Mouse (Mus musculus) splenic B cell, adult 2 months (primary cell): ENCODE data around the gene Wbp4.

Experiments
- DNase-seq: peaks from one replicate; pipeline ENCODE4 v3.0.0-alpha.2; 2011; ENCODE audit warnings: low read depth, low spot score
- H3K27me3 ChIP-seq: 2 replicates; pipeline ENCODE4 v1.6.1; 2012; ENCODE audit warnings: mild to moderate bottlenecking, low read length, moderate library complexity, mixed read lengths; ENCODE audit not compliant: control insufficient read depth, poor library complexity, insufficient read depth, severe bottlenecking
- H3K36me3 ChIP-seq: 2 replicates; pipeline ENCODE4 v1.6.1; 2012; ENCODE audit warnings: mild to moderate bottlenecking, low read length, moderate library complexity, mixed read lengths; ENCODE audit not compliant: control insufficient read depth, poor library complexity, insufficient read depth, severe bottlenecking

Wbp4 gene

DNA sequence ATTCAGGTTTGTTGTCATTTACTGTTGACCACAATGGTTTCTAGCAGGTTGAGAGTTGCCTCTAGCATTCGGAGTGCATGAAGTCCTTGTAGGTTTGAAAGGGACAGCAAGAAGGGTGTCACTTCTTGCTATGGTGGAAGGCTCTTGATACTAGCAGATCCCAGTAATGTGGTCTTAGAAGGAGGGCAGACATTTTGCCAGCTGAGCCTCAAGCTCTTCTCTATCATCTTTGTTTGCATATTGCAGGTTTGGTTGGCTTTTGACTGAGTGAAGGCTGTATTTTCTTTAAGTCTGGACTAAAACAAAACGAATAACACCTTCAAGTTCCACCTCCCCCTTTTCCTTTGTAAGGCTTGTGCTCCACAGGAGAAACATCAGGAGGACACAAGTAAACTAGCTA lies 35.4 kb upstream of the Wbp4 start:
- Histone ChIP-seq H3K36me3 (no peaks in the 10 kb centered on the region; the same call in 1 of the 2 replicates), H3K27me3 (no peaks in the 10 kb centered on the region)
- no peak for DNase-seq

DNA sequence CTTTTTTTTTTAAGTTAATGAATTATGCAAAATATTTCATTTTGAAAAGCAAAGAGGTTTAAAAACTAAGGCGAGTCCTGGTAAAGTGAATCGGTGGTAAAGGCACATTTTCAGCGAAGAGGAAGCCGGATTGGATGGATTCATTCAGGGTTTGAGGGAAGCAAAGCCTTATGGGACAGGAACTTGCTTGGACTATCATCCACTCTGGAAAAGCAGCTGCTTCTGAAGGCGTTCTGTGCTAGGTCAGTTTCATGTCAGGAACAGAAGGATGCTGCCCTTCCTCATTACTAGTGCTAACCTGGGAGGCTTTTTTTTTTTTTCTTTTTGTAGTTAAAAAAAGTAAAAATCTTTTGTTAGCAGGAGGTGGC lies 34.9 kb upstream of the Wbp4 start:
- Histone ChIP-seq H3K36me3 (no peaks in the 10 kb centered on the region; the same call in 1 of the 2 replicates), H3K27me3 (no peaks in the 10 kb centered on the region)
- DNase-seq, result peak; percentile 32

DNA sequence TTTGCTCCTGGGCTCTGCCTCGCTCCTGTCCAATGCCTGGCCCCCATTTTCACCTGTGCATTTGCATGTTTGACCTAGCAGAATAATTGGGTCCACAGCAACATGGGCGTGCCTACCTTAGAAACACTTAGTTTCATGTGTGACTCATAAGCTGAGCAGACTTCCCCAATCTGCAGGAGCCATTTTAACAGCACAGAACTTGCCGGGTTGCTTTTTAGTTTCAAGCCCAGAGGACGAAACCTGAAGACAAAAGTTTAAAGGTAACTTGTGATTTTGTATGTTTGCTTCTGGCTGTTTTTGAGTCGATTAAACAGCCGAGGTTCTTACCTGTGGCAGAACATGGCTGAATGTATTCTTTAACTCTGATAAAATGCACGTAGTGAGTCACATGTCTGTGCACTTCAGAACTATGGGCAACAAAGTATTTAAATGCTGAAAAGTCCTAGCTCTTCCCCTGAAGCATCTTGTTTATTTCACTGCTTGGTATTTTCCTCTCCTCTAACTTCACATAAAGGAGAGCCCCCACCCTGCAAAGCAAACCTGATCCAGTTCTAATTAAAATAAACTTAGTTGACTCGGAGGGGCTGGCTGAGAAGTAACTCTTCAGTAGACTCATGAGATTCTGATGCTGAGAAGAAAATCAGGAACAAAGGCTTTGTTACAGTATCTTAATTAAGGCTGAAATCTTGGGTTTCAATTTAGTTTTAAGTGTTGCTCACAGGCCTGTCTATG lies 34.4 kb upstream of the Wbp4 start:
- DNase-seq, result peak; percentile 93
- Histone ChIP-seq H3K27me3 (no peaks in the 10 kb centered on the region), H3K36me3 (no peaks in the 10 kb centered on the region; the same call in 1 of the 2 replicates)

DNA sequence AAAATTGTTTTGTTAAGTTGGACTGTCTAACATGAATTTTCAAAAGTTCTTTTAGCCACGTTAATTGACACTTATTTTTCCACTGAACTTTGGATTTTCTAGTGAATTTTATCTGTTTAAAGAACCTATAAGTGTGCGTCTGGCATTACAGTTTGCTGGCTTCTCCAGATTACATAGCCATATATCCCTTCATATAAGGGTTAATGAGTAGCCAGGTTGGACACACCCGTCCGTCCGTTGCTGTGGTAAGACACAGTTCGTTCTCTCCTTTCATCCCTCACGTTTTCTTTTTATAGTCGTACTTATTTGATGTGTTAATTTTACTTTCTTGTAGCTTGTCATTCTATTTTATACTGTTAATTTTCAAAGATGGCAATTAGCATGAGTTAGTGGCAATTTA lies 33.8 kb upstream of the Wbp4 start:
- H3K36me3 ChIP-seq, result no peaks in the 10 kb centered on the region; the same call in 1 of the 2 replicates
- no peaks in the 10 kb centered on the region for H3K27me3 ChIP-seq
- no peak for DNase-seq

DNA sequence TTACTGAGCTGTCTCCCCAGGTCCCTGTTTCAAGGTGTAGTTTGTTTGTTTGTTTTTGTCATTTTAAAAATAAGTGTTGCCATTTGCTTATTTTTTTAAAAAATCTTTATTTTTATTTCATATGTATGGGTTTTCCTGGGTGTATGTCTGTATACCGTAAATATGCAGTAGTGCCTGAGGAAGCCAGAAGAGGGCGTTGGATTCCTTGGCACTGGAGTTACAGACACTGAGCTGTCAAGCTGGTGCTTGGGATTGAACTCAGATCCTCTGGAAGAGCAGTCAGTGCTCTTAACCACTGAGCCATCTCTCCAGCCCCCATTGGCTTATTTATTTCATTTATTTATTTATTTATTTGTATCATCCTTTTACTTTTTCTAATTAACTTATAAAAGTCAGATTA lies 32.6 kb upstream of the Wbp4 start:
- peak; percentile 55 for DNase-seq
- Histone ChIP-seq H3K27me3 (no peaks in the 10 kb centered on the region), H3K36me3 (no peaks in the 10 kb centered on the region; the same call in 1 of the 2 replicates)

DNA sequence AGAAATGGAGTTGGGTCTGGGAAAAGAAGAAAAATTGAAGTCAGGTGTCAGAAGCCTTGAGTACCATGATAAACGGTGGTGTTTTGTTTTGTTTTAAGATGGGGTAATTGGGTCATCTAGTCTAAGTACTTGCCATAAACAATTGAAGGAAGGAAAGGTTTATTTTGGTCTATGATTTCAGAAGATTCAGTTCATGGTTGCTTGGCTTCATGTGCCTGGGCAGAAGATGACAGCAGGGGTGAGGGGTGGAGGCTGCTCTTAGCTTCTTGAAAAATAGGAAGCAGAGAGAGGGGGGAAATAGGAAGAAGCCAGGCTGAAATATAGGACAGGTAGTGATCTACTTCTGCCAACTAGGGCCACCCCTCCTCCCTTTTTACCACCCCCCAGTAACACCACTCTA lies 30.2 kb upstream of the Wbp4 start:
- H3K36me3 ChIP-seq, result no peaks in the 10 kb centered on the region
- H3K27me3 ChIP-seq, result no peaks in the 10 kb centered on the region

DNA sequence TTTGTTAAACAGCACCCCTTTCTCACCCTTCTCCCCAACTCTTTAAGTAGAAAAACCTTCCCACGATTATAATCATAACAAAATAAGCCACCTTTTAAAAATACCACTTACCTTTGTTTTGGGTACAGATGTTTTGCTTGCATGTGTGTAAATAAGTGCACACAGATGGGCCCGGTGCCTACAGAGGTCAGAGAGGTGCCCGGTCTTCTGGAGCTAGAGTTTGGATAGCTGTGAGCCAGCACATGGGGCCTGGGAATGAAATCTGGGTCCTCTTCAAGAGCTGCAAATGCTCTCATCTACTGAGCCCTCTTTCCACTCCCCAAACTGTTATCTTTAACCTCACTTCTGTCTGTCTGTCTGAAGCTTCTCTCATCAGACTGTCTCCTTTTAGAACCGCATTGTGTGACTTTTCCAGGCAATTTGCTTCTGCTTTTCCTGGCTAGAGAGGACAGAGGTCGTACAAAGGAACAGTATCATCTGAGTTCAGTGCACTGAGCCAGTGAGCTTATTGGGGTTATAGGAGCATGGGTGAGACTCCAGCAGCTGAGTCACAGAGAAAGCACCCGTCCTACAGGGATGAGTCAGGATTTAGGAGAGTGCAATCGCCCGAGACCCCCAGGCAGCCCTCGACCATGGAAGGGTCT lies 27.5 kb upstream of the Wbp4 start:
- no peak for DNase-seq
- no peaks in the 10 kb centered on the region for H3K27me3 ChIP-seq
- no peaks in the 10 kb centered on the region for H3K36me3 ChIP-seq

More for the DNA sequence above, 30.2 kb upstream of the Wbp4 start:
- peak; percentile 65 for DNase-seq

DNA sequence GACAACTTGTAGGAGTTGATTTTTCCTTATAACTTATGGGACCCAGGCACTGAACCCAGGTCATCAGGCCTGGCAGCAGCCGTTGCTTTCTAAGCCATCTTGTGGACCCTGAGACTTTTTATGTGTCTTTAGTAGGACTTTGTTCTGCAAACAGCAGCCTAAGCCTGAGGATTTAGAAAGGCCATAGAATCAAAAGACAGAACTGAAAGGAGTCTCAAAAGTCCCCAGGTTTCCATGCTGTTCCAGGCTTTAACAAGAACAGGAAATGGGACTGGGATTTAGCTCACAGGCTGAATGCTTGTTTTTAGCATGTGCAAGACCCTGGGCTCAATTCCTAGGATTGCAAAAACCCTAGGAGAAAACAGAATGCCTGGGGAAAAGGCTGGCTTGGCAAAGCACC lies 26.5 kb upstream of the Wbp4 start:
- no peaks in the 10 kb centered on the region for H3K27me3 ChIP-seq
- no peaks in the 10 kb centered on the region for H3K36me3 ChIP-seq
- no peak for DNase-seq

DNA sequence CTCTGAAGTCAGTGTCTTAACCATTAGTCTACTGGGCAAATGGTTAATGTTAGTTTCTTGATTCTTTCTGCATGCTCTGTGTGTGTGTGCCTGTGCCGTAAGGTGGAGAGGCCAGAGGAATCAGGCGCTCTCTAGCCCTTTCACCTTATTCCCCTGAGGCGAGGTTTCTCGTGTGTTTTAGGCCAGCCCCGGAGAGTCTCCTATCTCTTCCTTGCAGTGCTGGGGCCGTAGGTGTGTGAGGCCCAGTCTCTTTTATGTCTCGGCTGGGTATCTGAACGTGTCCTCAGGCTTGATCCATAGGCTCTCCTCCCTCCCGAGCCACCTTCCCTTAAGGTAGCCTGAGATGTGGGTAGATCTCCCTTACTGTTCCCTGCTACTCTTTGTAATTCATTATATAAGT lies 24.9 kb upstream of the Wbp4 start:
- Histone ChIP-seq H3K27me3 (no peaks in the 10 kb centered on the region), H3K36me3 (no peaks in the 10 kb centered on the region)
- no peak for DNase-seq

DNA sequence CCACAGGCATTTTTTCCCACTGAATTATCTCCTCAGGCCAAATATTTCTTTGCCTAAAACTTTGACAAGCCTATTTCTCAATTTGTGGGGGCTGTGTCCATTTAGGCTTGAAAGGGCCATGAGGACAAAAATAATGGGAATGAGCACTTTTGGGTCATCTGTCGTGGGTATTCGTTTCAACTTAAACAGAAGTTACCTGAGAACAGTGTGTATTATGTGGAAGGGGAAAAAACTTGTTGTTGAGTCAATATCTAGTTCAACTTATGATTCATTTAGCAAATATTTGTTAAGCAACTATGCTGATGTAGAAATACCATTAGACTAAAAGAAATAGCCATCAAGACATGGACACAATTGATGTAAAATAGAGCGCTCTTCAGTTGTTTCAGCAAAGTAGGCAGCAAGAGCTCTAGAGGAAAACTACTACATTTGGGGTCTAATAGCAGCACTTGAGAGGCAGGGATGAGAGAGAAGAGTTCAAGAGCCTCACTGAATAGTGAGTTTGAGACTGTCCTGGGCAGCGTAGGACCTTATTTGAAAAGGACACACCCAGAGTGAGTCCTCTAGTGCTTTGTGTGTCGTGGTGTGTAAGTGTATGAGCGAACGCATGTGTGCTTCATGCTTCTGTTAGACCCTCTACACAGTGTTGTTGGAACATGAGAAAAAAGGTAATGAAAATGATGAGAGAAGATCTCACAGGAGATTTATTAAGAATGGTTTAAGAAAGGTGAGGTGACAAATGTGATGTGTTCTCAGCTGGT lies 23.1 kb upstream of the Wbp4 start:
- H3K27me3 ChIP-seq, result no peaks in the 10 kb centered on the region
- no peaks in the 10 kb centered on the region for H3K36me3 ChIP-seq
- no peak for DNase-seq

DNA sequence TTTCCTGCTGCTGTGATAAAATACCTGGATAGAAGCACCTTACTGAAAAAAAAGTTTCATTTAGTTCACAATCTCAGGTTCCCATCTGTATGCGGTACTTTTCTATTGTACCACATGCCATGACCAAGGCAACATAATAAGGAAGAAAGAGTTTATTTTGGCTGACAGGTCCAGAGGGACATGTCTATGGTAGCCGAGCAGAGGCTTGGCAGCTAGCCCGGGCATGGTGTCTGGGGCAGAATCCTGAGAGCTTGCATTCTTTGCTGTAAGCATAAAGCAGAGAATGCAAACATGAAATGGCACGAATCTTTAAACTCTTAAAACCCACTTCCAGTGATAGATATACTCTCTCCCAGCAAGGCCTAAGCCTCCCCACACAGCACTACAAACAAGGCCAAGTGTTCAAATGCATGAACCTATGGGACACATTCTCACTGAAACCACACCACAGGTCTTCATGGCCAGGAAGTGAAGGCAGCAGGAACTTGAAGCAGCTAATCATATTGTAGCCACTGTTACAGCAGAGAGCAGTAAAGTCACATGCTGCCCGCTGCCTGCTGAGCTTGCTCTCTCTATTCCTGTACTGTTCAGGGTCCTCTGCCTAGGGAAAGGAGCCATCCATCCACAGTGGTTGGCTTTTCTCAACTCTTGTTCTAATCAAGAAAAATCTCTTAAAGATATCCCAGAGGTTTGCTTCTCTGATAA lies 22.2 kb upstream of the Wbp4 start:
- no peaks in the 10 kb centered on the region for H3K27me3 ChIP-seq
- DNase-seq, result no peak
- no peaks in the 10 kb centered on the region for H3K36me3 ChIP-seq

DNA sequence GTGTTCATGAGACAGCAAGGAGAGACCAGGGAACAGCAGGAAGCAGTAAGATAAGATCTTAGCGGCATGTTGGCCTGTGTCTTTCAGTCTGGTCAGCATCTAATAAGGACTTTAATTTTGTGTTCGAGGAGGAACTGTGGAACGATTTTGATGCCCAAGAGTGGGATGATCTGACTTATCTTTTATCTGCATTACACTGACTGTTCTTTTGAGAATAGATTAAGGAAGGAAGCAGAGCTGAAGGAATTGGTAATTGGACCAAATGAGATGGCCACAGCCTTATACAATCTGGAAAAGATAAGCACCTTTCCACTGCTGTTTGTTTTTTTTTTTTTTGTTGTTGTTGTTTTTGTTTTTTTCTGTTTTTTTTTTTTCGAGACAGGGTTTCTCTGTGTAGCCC lies 19.4 kb upstream of the Wbp4 start:
- Histone ChIP-seq H3K36me3 (no peaks in the 10 kb centered on the region), H3K27me3 (no peaks in the 10 kb centered on the region)
- DNase-seq, result no peak

DNA sequence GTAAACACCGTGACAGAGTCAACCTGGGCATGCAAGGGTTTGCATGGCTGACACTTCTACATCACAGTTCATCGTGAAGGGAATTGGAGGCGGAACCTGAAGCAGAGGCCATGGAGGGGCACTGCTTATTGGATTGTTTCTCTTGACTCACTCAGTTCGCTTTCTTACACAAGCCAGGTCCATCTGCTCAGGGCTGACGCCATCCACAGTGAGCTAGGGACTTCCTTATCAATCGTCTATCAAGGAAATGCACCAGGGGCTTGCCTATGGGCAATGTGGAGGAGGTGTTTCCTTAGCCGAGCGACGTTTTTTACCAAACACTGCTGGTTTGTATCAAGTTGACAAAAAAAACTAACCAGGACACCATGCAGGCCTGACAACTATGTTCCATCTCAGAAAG lies 18.0 kb upstream of the Wbp4 start:
- no peaks in the 10 kb centered on the region for H3K36me3 ChIP-seq
- DNase-seq, result no peak
- H3K27me3 ChIP-seq, result no peaks in the 10 kb centered on the region

DNA sequence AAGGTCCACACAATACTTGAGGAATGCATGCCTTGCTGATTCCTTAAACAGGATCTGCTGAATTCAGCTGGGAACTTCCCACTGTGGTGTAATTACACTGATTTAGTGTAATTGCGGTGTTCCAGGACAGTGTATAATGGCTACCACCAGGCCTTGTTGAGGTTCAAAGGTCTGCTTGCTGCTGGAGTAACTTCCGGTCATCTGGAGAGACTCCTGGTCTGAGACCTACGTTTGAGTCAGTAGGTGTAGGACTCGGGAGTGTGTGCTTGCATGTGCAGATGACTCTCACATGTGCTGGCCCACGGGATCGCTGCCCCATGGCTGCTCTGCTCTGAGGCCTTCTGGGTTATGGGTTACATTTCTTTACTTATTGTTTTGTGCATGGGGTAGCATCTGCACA lies 13.0 kb upstream of the Wbp4 start:
- Histone ChIP-seq H3K27me3 (no peaks in the 10 kb centered on the region), H3K36me3 (no peaks in the 10 kb centered on the region)
- DNase-seq, result no peak

DNA sequence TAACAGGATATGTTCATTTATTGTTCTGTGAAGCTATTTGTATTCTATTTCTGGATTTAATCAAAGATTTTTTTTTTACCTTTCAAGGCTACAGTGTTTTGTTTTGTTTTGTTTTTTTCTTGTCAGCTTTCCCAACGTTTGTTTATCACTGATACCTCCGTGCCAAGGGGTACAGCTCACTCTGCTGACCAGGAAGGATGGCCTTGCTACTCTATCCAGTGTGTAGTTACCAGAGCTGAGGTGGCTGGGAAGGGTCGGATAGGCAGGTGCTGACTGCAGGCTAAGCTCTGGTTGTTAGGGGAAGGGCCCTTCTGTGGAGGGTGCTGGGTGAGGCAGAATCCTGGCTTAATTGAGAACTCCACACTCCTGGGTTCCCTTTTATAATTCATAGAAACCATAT lies 8.9 kb upstream of the Wbp4 start:
- no peak for DNase-seq
- no peaks in the 10 kb centered on the region for H3K27me3 ChIP-seq
- no peaks in the 10 kb centered on the region for H3K36me3 ChIP-seq
